Mouse (Mus musculus): ENCODE data around the gene Gtf2ird2. TPM values are rescaled to one million over a fixed set of nuclear protein-coding genes. Genes with fewer than 3 reads are reported as not detected.

Gtf2ird2 gene
- polyA plus RNA-seq, 1 experiment from 2014 or later: 14.1 TPM

DNA sequence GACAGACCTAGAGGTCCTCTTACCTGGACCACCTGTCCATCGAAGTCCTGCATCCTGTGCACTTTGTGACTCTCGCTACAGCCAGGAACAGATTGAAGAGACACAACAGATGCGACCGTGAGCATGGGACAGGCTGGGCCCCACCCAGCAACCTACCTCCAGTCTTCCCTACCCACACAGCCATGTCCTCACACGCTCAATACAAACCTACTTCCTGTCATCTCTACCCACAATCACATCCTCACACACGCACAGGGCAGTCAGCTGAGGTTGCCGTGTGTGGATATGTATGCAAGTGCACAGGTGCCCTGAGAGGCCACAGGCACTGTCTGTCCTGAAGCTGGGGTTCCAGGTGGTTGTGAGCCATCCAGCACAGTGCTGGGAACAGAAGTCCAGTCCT, 17.2 kb upstream of the Gtf2ird2 start:
- Histone ChIP-seq H3K27ac (replicated peaks) (no peak overlapping the region), H3K4me2 (replicated peaks) (no peak overlapping the region), H3K4me1 (peaks cover 7% of the 10 kb centered on the region; the same call in 1 of the 2 replicates), H3K27me3 (no peaks in the 10 kb centered on the region), H3K36me3 (peaks cover 51% of the 10 kb centered on the region), H3K4me3 (no peak overlapping the region), H3K9ac (replicated peaks) (no peak overlapping the region), H3K9me3 (no peaks in the 10 kb centered on the region)
- 94% methylated on average over 7 of the region's 7 CpGs for WGBS
- no peak for ATAC-seq (ENCODE audit: low FRiP score, low read depth)

- Histone ChIP-seq H3K4me3 (no peak overlapping the region), H3K27ac (replicated peaks) (no peak overlapping the region), H3K4me1 (peaks cover 7% of the 10 kb centered on the region; the same call in 1 of the 2 replicates), H3K9me3 (no peaks in the 10 kb centered on the region), H3K4me2 (replicated peaks) (no peak overlapping the region), H3K27me3 (no peaks in the 10 kb centered on the region), H3K36me3 (peaks cover 44% of the 10 kb centered on the region), H3K9ac (replicated peaks) (no peak overlapping the region)
- no peak for ATAC-seq (ENCODE audit: low FRiP score, low read depth)
- 91% methylated on average over 9 of the region's 9 CpGs for WGBS
Observed at GRCm38 (mm10) chr5:134168033-134168432, 15.8 kb upstream of the Gtf2ird2 start.

DNA sequence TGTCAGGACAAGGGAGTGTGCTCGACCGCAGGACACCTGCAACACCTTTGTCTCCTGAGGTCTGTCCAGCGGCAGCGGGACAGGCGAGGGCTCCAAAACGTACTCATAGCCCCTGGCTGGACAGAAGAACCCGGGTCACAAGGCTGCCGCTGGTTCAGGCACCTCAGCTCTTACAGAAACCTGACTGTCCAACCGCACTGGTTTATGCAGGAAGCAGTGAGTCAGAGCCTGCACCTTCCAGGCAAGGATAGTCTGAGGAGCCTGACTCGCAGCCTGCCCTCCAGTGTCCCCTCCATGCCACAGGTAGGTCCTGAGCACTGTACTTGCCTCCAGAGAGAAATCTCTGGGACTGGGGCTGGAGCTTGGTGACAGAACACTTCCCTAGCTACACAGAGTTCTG, 14.6 kb upstream of the Gtf2ird2 start:
- H3K9ac ChIP-seq (replicated peaks): no peak overlapping the region
- no peak overlapping the region for H3K4me2 ChIP-seq (replicated peaks)
- ATAC-seq (ENCODE audit: low FRiP score, low read depth): no peak
- H3K27me3 ChIP-seq: no peaks in the 10 kb centered on the region
- no peaks in the 10 kb centered on the region for H3K9me3 ChIP-seq
- H3K4me1 ChIP-seq: peaks cover 7% of the 10 kb centered on the region; the same call in 1 of the 2 replicates
- peaks cover 34% of the 10 kb centered on the region for H3K36me3 ChIP-seq
- H3K4me3 ChIP-seq: no peak overlapping the region
- WGBS: 90% methylated on average over 10 of the region's 10 CpGs
- no peak overlapping the region for H3K27ac ChIP-seq (replicated peaks)

GRCm38 (mm10) chr5:134170167-134170566, 13.7 kb upstream of the Gtf2ird2 start:
- no peak for ATAC-seq (ENCODE audit: low FRiP score, low read depth)
- no peaks in the 10 kb centered on the region for H3K27me3 ChIP-seq
- peaks cover 26% of the 10 kb centered on the region for H3K36me3 ChIP-seq
- WGBS: 98% methylated on average over 8 of the region's 8 CpGs
- H3K9ac ChIP-seq (replicated peaks): no peak overlapping the region
- no peak overlapping the region for H3K4me2 ChIP-seq (replicated peaks)
- H3K4me1 ChIP-seq: peaks cover 6% of the 10 kb centered on the region
- no peak overlapping the region for H3K4me3 ChIP-seq
- H3K9me3 ChIP-seq: no peaks in the 10 kb centered on the region
- H3K27ac ChIP-seq (replicated peaks): no peak overlapping the region

DNA sequence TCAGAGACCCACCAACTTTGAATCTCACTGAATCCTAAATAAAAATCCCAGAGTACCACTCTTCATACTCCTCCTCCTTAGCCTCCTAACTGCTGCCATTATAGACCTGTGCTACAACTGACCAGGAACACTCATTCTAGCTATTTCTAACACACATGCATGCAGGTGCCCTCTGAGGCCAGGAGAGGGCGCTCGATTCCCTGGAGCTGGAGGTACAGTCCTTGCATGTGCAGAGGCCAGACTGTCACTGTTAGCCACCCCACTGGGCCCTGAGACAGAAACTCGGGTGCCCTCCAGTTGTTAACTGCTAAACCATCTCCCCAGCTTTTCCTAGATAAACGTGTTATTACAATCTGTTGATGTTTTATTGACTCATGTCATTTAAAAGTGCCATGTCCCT, 10.6 kb upstream of the Gtf2ird2 start:
- ATAC-seq (ENCODE audit: low FRiP score, low read depth): no peak
- H3K4me1 ChIP-seq: peaks cover 9% of the 10 kb centered on the region
- no peak overlapping the region for H3K4me3 ChIP-seq
- 48% methylated on average over 4 of the region's 4 CpGs for WGBS
- no peak overlapping the region for H3K27ac ChIP-seq (replicated peaks)
- no peak overlapping the region for H3K4me2 ChIP-seq (replicated peaks)
- H3K36me3 ChIP-seq: peaks cover 15% of the 10 kb centered on the region; the same call in 1 of the 2 replicates
- H3K9me3 ChIP-seq: no peaks in the 10 kb centered on the region
- H3K9ac ChIP-seq (replicated peaks): no peak overlapping the region
- H3K27me3 ChIP-seq: no peaks in the 10 kb centered on the region; the same call in 1 of the 2 replicates

- 9% methylated on average over 10 of the region's 10 CpGs for WGBS
- Histone ChIP-seq H3K4me2 (replicated peaks) (peak overlapping the region; percentile 92), H3K4me3 (peak overlapping the region; percentile 98), H3K27me3 (peaks cover 5% of the 10 kb centered on the region; the same call in 1 of the 2 replicates), H3K4me1 (peaks cover 9% of the 10 kb centered on the region), H3K36me3 (peaks cover 7% of the 10 kb centered on the region; the same call in 1 of the 2 replicates), H3K9ac (replicated peaks) (peak overlapping the region; percentile 73), H3K9me3 (no peaks in the 10 kb centered on the region), H3K27ac (replicated peaks) (peak overlapping the region; percentile 68; the same call in 1 of the 2 replicates)
- ATAC-seq (ENCODE audit: low FRiP score, low read depth): no peak
Observed at GRCm38 (mm10) chr5:134175696-134176095, 8.1 kb upstream of the Gtf2ird2 start.

DNA sequence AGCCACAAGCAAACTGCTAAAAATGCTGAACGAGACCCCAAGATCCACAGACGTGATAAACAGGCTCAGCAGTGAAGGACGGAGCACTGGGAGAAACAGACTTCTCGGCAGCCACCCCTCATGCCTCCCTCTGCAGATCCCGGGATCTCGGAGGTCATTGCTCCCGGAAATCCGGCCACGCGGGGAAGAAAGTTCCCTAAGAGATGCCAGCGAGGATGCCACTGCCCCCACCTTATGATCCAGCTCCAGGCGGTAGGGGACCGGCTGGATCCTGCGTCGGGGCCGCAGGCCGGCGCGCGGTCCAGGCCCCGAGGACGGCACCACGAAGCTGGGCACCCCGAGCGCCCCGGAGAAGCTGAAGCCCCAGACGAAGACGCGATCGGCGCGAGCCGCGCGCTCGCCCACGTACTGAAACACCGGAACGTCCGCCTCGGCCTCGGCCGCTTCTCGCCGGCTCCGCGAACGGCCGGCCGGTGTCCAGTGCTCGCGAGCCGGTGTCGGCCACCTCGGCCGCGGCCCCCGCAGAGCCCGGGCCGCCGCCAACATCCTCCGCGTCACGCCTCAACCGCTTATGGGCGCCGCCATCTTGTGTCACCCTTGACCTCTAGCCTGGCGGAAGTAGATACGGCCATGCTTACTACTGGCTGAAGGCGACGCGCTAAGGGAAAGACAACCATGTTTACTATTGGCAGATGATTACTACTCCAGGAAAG, 7.5 kb upstream of the Gtf2ird2 start, which contains the start of gene Rcc1l:
TSS of gene Rcc1l (minus strand) at position 606 of the 713 bp plus-strand sequence.
- H3K27me3 ChIP-seq: peaks cover 5% of the 10 kb centered on the region; the same call in 1 of the 2 replicates
- H3K4me1 ChIP-seq: peaks cover 9% of the 10 kb centered on the region
- H3K9me3 ChIP-seq: no peaks in the 10 kb centered on the region
- ATAC-seq (ENCODE audit: low FRiP score, low read depth): peak; percentile 88
- peak within 1 kb of the TSS; percentile 92 for H3K4me2 ChIP-seq (replicated peaks)
- H3K36me3 ChIP-seq: 0 out of 2 replicates have a peak, but pooled peaks cover 4% of the 10 kb centered on the region
- peak within 1 kb of the TSS; percentile 68 for H3K27ac ChIP-seq (replicated peaks)
- under 1% methylated on average over 66 of the region's 72 CpGs for WGBS
- peak within 1 kb of the TSS; percentile 73 for H3K9ac ChIP-seq (replicated peaks)
- H3K4me3 ChIP-seq: peak within 1 kb of the TSS; percentile 98

GRCm38 (mm10) chr5:134178536-134178935, 5.3 kb upstream of the Gtf2ird2 start:
- 81% methylated on average over 7 of the region's 7 CpGs for WGBS
- no peaks in the 10 kb centered on the region for H3K36me3 ChIP-seq

GRCm38 (mm10) chr5:134179871-134180270, 3.9 kb upstream of the Gtf2ird2 start:
- H3K9me3 ChIP-seq: no peaks in the 10 kb centered on the region
- peaks cover 5% of the 10 kb centered on the region; the same call in 1 of the 2 replicates for H3K27me3 ChIP-seq
- peaks cover 26% of the 10 kb centered on the region for H3K4me1 ChIP-seq
- H3K27ac ChIP-seq (replicated peaks): no peak overlapping the region
- ATAC-seq (ENCODE audit: low FRiP score, low read depth): no peak
- H3K4me2 ChIP-seq (replicated peaks): no peak overlapping the region
- no peaks in the 10 kb centered on the region for H3K36me3 ChIP-seq
- 25% methylated on average over 7 of the region's 7 CpGs for WGBS
- H3K4me3 ChIP-seq: no peak overlapping the region
- H3K9ac ChIP-seq (replicated peaks): no peak overlapping the region

More at GRCm38 (mm10) chr5:134178536-134178935, 5.3 kb upstream of the Gtf2ird2 start:
- Histone ChIP-seq H3K27me3 (peaks cover 5% of the 10 kb centered on the region; the same call in 1 of the 2 replicates), H3K27ac (replicated peaks) (no peak overlapping the region), H3K9me3 (no peaks in the 10 kb centered on the region), H3K4me2 (replicated peaks) (no peak overlapping the region), H3K4me1 (peaks cover 24% of the 10 kb centered on the region), H3K9ac (replicated peaks) (0 out of 2 replicates have a peak overlapping the region, but pooled peaks have one; percentile 7), H3K4me3 (no peak overlapping the region)
- ATAC-seq (ENCODE audit: low FRiP score, low read depth): no peak

DNA sequence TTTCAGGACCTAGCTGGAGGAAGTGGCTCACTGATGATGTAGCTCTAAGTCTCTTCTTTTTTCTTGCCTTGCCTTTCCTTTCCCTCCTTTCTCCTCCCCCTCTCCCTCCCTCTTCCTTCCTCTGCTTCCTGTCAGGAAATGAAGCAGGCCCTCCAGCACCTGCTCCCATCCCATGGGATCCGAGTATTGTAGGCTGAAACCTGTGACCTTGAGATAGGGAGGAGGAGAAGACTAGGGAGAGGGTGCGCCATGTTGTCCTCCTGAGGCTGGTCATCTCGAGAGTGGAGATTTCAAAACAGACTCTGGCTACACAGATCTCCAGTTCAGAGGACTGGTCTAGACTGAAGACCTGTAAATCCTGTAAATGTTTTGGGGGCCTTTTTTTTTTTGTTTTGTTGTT, 1.6 kb upstream of the Gtf2ird2 start:
- H3K4me1 ChIP-seq: peaks cover 17% of the 10 kb centered on the region
- H3K27me3 ChIP-seq: peaks cover 5% of the 10 kb centered on the region; the same call in 1 of the 2 replicates
- no peak overlapping the region for H3K9ac ChIP-seq (replicated peaks)
- no peak overlapping the region for H3K4me2 ChIP-seq (replicated peaks)
- no peak overlapping the region for H3K4me3 ChIP-seq
- H3K36me3 ChIP-seq: no peaks in the 10 kb centered on the region
- no peak for ATAC-seq (ENCODE audit: low FRiP score, low read depth)
- 68% methylated on average over 3 of the region's 3 CpGs for WGBS
- H3K9me3 ChIP-seq: no peaks in the 10 kb centered on the region
- no peak overlapping the region for H3K27ac ChIP-seq (replicated peaks)

DNA sequence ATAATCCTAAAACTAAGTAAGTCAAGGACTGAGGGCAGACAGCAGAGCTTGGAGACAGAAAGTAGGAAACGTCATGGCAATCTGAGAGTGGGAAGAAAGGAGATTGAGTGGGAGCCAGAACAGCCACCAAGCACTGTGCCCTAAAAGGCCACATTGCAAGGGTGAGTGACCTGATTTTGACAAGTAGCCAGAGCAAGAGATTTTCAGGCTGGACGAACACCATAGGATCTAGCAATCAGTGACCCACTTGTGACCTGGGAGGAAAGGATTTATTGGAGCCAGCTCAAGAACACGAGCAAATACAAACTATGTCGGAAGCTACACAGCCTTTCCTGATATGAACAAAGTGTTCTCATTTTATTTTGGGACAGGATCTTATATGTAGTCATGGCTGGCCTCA, 1.1 kb upstream of the Gtf2ird2 start:
- 61% methylated on average over 4 of the region's 4 CpGs for WGBS
- peak overlapping the region; percentile 21; the same call in 1 of the 2 replicates for H3K9ac ChIP-seq (replicated peaks)
- H3K9me3 ChIP-seq: no peaks in the 10 kb centered on the region
- H3K4me3 ChIP-seq: no peak overlapping the region; the same call in 1 of the 2 replicates
- H3K4me2 ChIP-seq (replicated peaks): peak overlapping the region; percentile 78
- H3K27me3 ChIP-seq: peaks cover 5% of the 10 kb centered on the region; the same call in 1 of the 2 replicates
- no peak overlapping the region for H3K27ac ChIP-seq (replicated peaks)
- H3K4me1 ChIP-seq: peaks cover 17% of the 10 kb centered on the region
- no peak for ATAC-seq (ENCODE audit: low FRiP score, low read depth)
- H3K36me3 ChIP-seq: no peaks in the 10 kb centered on the region

DNA sequence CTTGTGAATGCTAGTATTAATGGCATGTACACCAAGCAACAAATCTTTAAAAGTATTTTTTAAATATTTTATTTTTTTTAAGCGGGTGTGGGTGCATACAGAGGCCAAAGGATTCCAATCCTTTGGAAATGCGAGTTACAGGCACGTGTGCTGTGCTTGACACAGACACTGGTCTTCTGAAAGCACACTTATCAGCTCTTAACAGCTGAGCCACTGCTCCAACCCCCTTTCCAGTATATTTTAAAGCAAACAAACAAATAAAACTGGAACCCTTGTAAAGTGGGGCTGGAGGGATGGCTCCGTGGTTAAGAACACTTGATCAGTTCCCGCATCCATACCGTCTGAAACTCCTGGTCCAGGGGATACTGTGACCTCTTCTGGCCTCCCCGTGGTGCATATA, 657 bp upstream of the Gtf2ird2 start:
- Histone ChIP-seq H3K9ac (replicated peaks) (peak overlapping the region; percentile 73), H3K36me3 (no peaks in the 10 kb centered on the region), H3K4me2 (replicated peaks) (peak overlapping the region; percentile 78), H3K9me3 (no peaks in the 10 kb centered on the region), H3K27me3 (peaks cover 5% of the 10 kb centered on the region; the same call in 1 of the 2 replicates), H3K4me3 (peak overlapping the region; percentile 63), H3K4me1 (peaks cover 17% of the 10 kb centered on the region), H3K27ac (replicated peaks) (0 out of 2 replicates have a peak overlapping the region, but pooled peaks have one; percentile 93)
- WGBS: 56% methylated on average over 7 of the region's 7 CpGs
- ATAC-seq (ENCODE audit: low FRiP score, low read depth): no peak

Measured in midbrain, embryonic 12.5 days (tissue).